In the genomic region with DNA sequence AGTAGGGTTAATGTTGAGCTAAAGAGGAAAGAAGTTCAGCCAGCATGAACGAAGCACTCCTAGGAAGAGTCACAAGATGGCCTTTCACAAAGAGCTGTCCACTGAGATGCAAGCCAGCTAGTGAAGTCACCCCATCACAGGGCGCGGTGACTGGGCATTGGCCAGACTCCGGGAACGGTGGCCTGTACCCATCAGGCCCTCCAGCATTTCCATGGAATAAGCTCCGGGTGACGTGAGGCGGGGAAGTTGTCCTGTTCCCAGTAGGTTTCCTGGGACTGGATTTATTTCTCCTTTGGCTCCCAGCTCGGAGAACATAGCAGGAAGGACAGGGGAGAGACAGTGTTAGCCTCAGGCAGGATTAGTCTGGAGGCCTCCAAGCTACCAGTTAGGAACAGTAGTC, we compare ENCODE assay signal across 16 mouse cellular contexts.
DNase-seq lines count a peak whose midpoint lies in the region; ATAC-seq and TF ChIP-seq lines count a peak whose summit lies in the region.
"Had no signal": no experiment of that assay in that cellular context is flagged by ENCODE, and none has a peak within 500 bp of the region (broad histone marks: within the 10 kb centered on the region; RNA-seq: fewer than 3 reads in every experiment).

No protein-coding gene starts in this region.

- H3K4me1 ChIP-seq in heart, embryonic 11.5 days (ENCODE audit: control insufficient read depth, insufficient read depth, low read length): no peaks in the 10 kb centered on the region
- H3K4me1 ChIP-seq in brown adipose tissue, adult 24 weeks (ENCODE audit: control insufficient read depth, insufficient read depth, insufficient read length, low read length): no peaks in the 10 kb centered on the region
- H3K4me1 ChIP-seq in thymus, adult 2 months (replicated peaks; ENCODE audit: control insufficient read depth, insufficient read depth, low read length): no peaks in the 10 kb centered on the region
- H3K4me1 ChIP-seq: midbrain, embryonic 12.5 days had no signal

- peaks cover 42% of the 10 kb centered on the region for H3K27me3 ChIP-seq in heart, embryonic 11.5 days (ENCODE audit: control insufficient read depth, insufficient read depth, low read length)
- no peaks in the 10 kb centered on the region for H3K27me3 ChIP-seq in thymus, adult 2 months (ENCODE audit: control insufficient read depth, insufficient read depth, low read length)
- H3K27me3 ChIP-seq: forebrain, embryonic 15.5 days; hindbrain, embryonic 15.5 days; lung, embryonic 15.5 days; midbrain, embryonic 12.5 days had no signal

- no peak overlapping the region for H3K4me3 ChIP-seq in heart, embryonic 11.5 days (ENCODE audit: low read depth, low read length)
- no peak overlapping the region for H3K4me3 ChIP-seq in brown adipose tissue, adult 24 weeks (ENCODE audit: insufficient read depth, low read depth, low read length)
- H3K4me3 ChIP-seq in thymus, adult 2 months (ENCODE audit: control insufficient read depth, insufficient read depth, low read length): no peak overlapping the region
- H3K4me3 ChIP-seq: forebrain, embryonic 15.5 days; heart, embryonic 13.5 days; hindbrain, embryonic 15.5 days; lung, embryonic 15.5 days; midbrain, embryonic 12.5 days; myocyte had no signal

- DNase-seq in heart, adult 11 months: peak; percentile 98
- DNase-seq in gastrocnemius, adult 18-20 months (ENCODE audit: low spot score): peak; percentile 76
- DNase-seq in heart, postnatal 10 days: peak; percentile 67 to 71
- no peak for DNase-seq in thymus, adult 2 months
- no peak for DNase-seq in ovary, postnatal 14 days (ENCODE audit: low spot score)
- DNase-seq in kidney, adult 8-10 months: no peak
- DNase-seq: kidney, adult 18-20 months had no signal

- no peak overlapping the region for H3K9ac ChIP-seq in heart, embryonic 11.5 days (ENCODE audit: low read depth, low read length)
- H3K9ac ChIP-seq: forebrain, embryonic 15.5 days; heart, embryonic 13.5 days; hindbrain, embryonic 15.5 days; lung, embryonic 15.5 days; midbrain, embryonic 12.5 days had no signal

- intact Hi-C loops in heart, postnatal 10 days (cut with DNase I): no loop called here

- 90% methylated on average over 9 of the region's 9 CpGs for WGBS in heart, embryonic 11.5 days (ENCODE audit: insufficient replicate concordance)
- 93% methylated on average over 9 of the region's 9 CpGs for WGBS in thymus, adult 2 months

- no peak for TF ChIP-seq CTCF in thymus, adult 2 months (IDR thresholded peaks at IDR 0.05; ENCODE audit: borderline replicate concordance, control insufficient read depth, extremely low read depth, insufficient read depth, low read length, poor library complexity)

- no peaks in the 10 kb centered on the region for H3K9me3 ChIP-seq in heart, embryonic 11.5 days (replicated peaks; ENCODE audit: control insufficient read depth, low read length)
- H3K9me3 ChIP-seq: forebrain, embryonic 15.5 days; heart, embryonic 13.5 days; hindbrain, embryonic 15.5 days; lung, embryonic 15.5 days; midbrain, embryonic 12.5 days had no signal

- ATAC-seq in heart, embryonic 11.5 days (replicated peaks; ENCODE audit: insufficient number of reproducible peaks, low FRiP score, low TSS enrichment): no peak
- ATAC-seq: activated CD4-positive, CD25-positive, alpha-beta regulatory T cell, adult 4 months; forebrain, embryonic 15.5 days had no signal

- no peak overlapping the region for H3K27ac ChIP-seq in heart, embryonic 11.5 days (ENCODE audit: low read depth, low read length)
- peak overlapping the region; percentile 8; the same call in 1 of the 2 replicates for H3K27ac ChIP-seq in brown adipose tissue, adult 24 weeks (replicated peaks; ENCODE audit: low read depth, low read length)
- H3K27ac ChIP-seq in thymus, adult 2 months (ENCODE audit: control insufficient read depth, insufficient read depth, low read length): no peak overlapping the region
- H3K27ac ChIP-seq: forebrain, embryonic 15.5 days; hindbrain, embryonic 15.5 days; midbrain, embryonic 12.5 days had no signal

- H3K36me3 ChIP-seq in heart, embryonic 11.5 days (ENCODE audit: control insufficient read depth, insufficient read depth, low read length): no peaks in the 10 kb centered on the region
- no peaks in the 10 kb centered on the region for H3K36me3 ChIP-seq in thymus, adult 2 months (ENCODE audit: control insufficient read depth, insufficient read depth, low read length)
- H3K36me3 ChIP-seq: forebrain, embryonic 15.5 days; heart, embryonic 13.5 days; hindbrain, embryonic 15.5 days; lung, embryonic 15.5 days; midbrain, embryonic 12.5 days had no signal

- H3K4me2 ChIP-seq in heart, embryonic 11.5 days: no peak overlapping the region
- H3K4me2 ChIP-seq: forebrain, embryonic 15.5 days; heart, embryonic 13.5 days; hindbrain, embryonic 15.5 days; lung, embryonic 15.5 days; midbrain, embryonic 12.5 days had no signal

- no peak for TF ChIP-seq POLR2A in thymus, adult 2 months (IDR thresholded peaks at IDR 0.05; ENCODE audit: control insufficient read depth, extremely low read depth, insufficient read depth, low read length, poor library complexity)

Comparison
In these comparisons a context has a peak if more than half of its experiments do, and no peak if none do; other contexts are left out.
1. DNase-seq: peak in heart, adult 11 months (single experiment), gastrocnemius, adult 18-20 months (single experiment) and heart, postnatal 10 days (2 of 2); none in thymus, adult 2 months (single experiment), ovary, postnatal 14 days (single experiment) and kidney, adult 8-10 months (0 of 2).